In genomic region chr17:13008528-13008927, GRCm38 (mm10) we compare ENCODE assay signal across 8 mouse cellular contexts. TPM values are rescaled to one million over a fixed set of nuclear protein-coding genes. Genes with fewer than 3 reads are reported as not detected.
DNase-seq lines count a peak whose midpoint lies in the region; ATAC-seq lines count a peak whose summit lies in the region.

No protein-coding gene starts in this region.

- peak overlapping the region; percentile 86 for H3K27ac ChIP-seq in limb, embryonic 10.5 days
- H3K27ac ChIP-seq in midbrain, embryonic 11.5 days (ENCODE audit: low read depth, low read length), result 0 out of 2 replicates have a peak overlapping the region, but pooled peaks have one; percentile 65

- peak overlapping the region; percentile 74 for H3K9ac ChIP-seq in midbrain, embryonic 11.5 days (ENCODE audit: low read length)

- peaks cover 27% of the 10 kb centered on the region for H3K36me3 ChIP-seq in limb, embryonic 10.5 days
- H3K36me3 ChIP-seq in midbrain, embryonic 11.5 days (ENCODE audit: control insufficient read depth, insufficient read depth, low read length), result peaks cover 4% of the 10 kb centered on the region; the same call in 1 of the 2 replicates

- H3K4me2 ChIP-seq in midbrain, embryonic 11.5 days, result peak overlapping the region; percentile 83

- DNase-seq in heart, adult 18-20 months, result peak; percentile 15 to 46
- no peak for DNase-seq in heart, postnatal 25 days (ENCODE audit: low spot score)
- DNase-seq in cerebellum, postnatal 25 days, result peak; percentile 28
- DNase-seq in heart, postnatal 14 days, result peak; percentile 14 to 25
- DNase-seq in limb, embryonic 10.5 days (ENCODE audit: low spot score), result peak; percentile 36
- no peak for DNase-seq in midbrain, embryonic 11.5 days (ENCODE audit: low spot score, missing footprints)
- no peak for DNase-seq in left cerebral cortex, adult 11 months (ENCODE audit: low spot score)
- no peak for DNase-seq in right cerebral cortex, postnatal 36 days (ENCODE audit: low spot score in 2 of 2)

- peak; percentile 3; the same call in 1 of the 2 replicates for ATAC-seq in midbrain, embryonic 11.5 days (ENCODE audit: low FRiP score)

- H3K27me3 ChIP-seq in limb, embryonic 10.5 days (ENCODE audit: low read depth, poor library complexity, severe bottlenecking), result no peaks in the 10 kb centered on the region
- H3K27me3 ChIP-seq in midbrain, embryonic 11.5 days (ENCODE audit: control insufficient read depth, insufficient read depth, low read length), result no peaks in the 10 kb centered on the region

- peak overlapping the region; percentile 95 for H3K4me3 ChIP-seq in limb, embryonic 10.5 days
- peak overlapping the region; percentile 78 for H3K4me3 ChIP-seq in midbrain, embryonic 11.5 days (ENCODE audit: low read depth, low read length)

- 6% methylated on average over 10 of the region's 10 CpGs for WGBS in limb, embryonic 10.5 days
- WGBS in midbrain, embryonic 11.5 days, result 2% methylated on average over 10 of the region's 10 CpGs

- H3K9me3 ChIP-seq in limb, embryonic 10.5 days (replicated peaks), result no peaks in the 10 kb centered on the region
- no peaks in the 10 kb centered on the region for H3K9me3 ChIP-seq in midbrain, embryonic 11.5 days (ENCODE audit: control insufficient read depth, low read length)

- H3K4me1 ChIP-seq in limb, embryonic 10.5 days, result peaks cover 19% of the 10 kb centered on the region
- peaks cover 7% of the 10 kb centered on the region for H3K4me1 ChIP-seq in midbrain, embryonic 11.5 days (ENCODE audit: control insufficient read depth, insufficient read depth, low read length)

- intact Hi-C loops in heart, postnatal 25 days (cut with DNase I), result no loop called here
- intact Hi-C loops in heart, postnatal 14 days (cut with DNase I), result no loop called here

RNA-seq across cellular contexts. Expression of gene Sod2, which starts 1.9 kb away (rescaled TPM):
- 1,000 to 10,000 TPM; 1,031 to 1,107 TPM for total RNA-seq in heart, adult 18-20 months (2021)
- total RNA-seq in heart, postnatal 25 days (2021), result 1,000 to 10,000 TPM; 1,092 to 1,104 TPM
- 100 to 1,000 TPM; 905 to 941 TPM for total RNA-seq in heart, postnatal 14 days (2021)
- polyA plus RNA-seq in limb, embryonic 10.5 days (2016; fragmentation: Nextera tagmentation; extraction: Ambion mirVana), result 94.4 and 105 TPM in 2 replicates
- polyA plus RNA-seq in midbrain, embryonic 11.5 days (2014; fragmentation: Nextera tagmentation; extraction: Ambion mirVana), result 114 and 120 TPM in 2 replicates

RNA-seq across cellular contexts. Expression of gene Wtap, which starts 14.6 kb away (rescaled TPM):
- total RNA-seq in heart, adult 18-20 months (2021), result 10 to 100 TPM; 30.2 to 34.1 TPM
- 10 to 100 TPM; 31.7 to 35.6 TPM for total RNA-seq in heart, postnatal 25 days (2021)
- 10 to 100 TPM; 38.8 to 41.1 TPM for total RNA-seq in heart, postnatal 14 days (2021)
- 123 and 140 TPM in 2 replicates for polyA plus RNA-seq in limb, embryonic 10.5 days (2016; fragmentation: Nextera tagmentation; extraction: Ambion mirVana)
- 136 and 144 TPM in 2 replicates for polyA plus RNA-seq in midbrain, embryonic 11.5 days (2014; fragmentation: Nextera tagmentation; extraction: Ambion mirVana)

RNA-seq across cellular contexts. Expression of gene Gpr31b, which starts 43.6 kb away (rescaled TPM):
- total RNA-seq in heart, adult 18-20 months (2021), result under 1 TPM in 1 of 2 experiments, not detected in 1; 0.32 TPM
- total RNA-seq in heart, postnatal 25 days (2021), result under 1 TPM in 1 of 2 experiments, not detected in 1; 0.22 TPM
- total RNA-seq in heart, postnatal 14 days (2021), result under 1 TPM; 0.31 to 0.44 TPM
- not detected in 2 replicates for polyA plus RNA-seq in limb, embryonic 10.5 days (2016; fragmentation: Nextera tagmentation; extraction: Ambion mirVana)
- not detected in 2 replicates for polyA plus RNA-seq in midbrain, embryonic 11.5 days (2014; fragmentation: Nextera tagmentation; extraction: Ambion mirVana)

RNA-seq across cellular contexts. Expression of gene Acat2, which starts 48.0 kb away (rescaled TPM):
- total RNA-seq in heart, adult 18-20 months (2021), result 10 to 100 TPM in 1 of 2 experiments, 1 to 10 TPM in 1; 6.1 to 13.0 TPM
- total RNA-seq in heart, postnatal 25 days (2021), result 1 to 10 TPM; 6.1 to 7.1 TPM
- total RNA-seq in heart, postnatal 14 days (2021), result 1 to 10 TPM; 8.2 to 9.6 TPM
- polyA plus RNA-seq in limb, embryonic 10.5 days (2016; fragmentation: Nextera tagmentation; extraction: Ambion mirVana), result 343 and 357 TPM in 2 replicates
- polyA plus RNA-seq in midbrain, embryonic 11.5 days (2014; fragmentation: Nextera tagmentation; extraction: Ambion mirVana), result 370 and 373 TPM in 2 replicates

RNA-seq across cellular contexts. Expression of gene Tcp10b, which starts 52.4 kb away (rescaled TPM):
- not detected for total RNA-seq in heart, adult 18-20 months (2021)
- total RNA-seq in heart, postnatal 25 days (2021), result under 1 TPM in 1 of 2 experiments, not detected in 1; 0.26 TPM
- total RNA-seq in heart, postnatal 14 days (2021), result not detected
- polyA plus RNA-seq in limb, embryonic 10.5 days (2016; fragmentation: Nextera tagmentation; extraction: Ambion mirVana), result not detected in 2 replicates
- not detected in 2 replicates for polyA plus RNA-seq in midbrain, embryonic 11.5 days (2014; fragmentation: Nextera tagmentation; extraction: Ambion mirVana)

Comparison
In these comparisons a context has a peak if more than half of its experiments do, and no peak if none do; other contexts are left out.
1. DNase-seq: peak in heart, adult 18-20 months (2 of 2), cerebellum, postnatal 25 days (2 of 2), heart, postnatal 14 days (2 of 2) and limb, embryonic 10.5 days (single experiment); none in heart, postnatal 25 days (single experiment), midbrain, embryonic 11.5 days (single experiment), left cerebral cortex, adult 11 months (single experiment) and right cerebral cortex, postnatal 36 days (0 of 2).